Mouse (Mus musculus) cortical plate, adult 2 months (tissue): ENCODE measurements around the gene Hrk. TPM values are rescaled to one million over a fixed set of nuclear protein-coding genes. Genes with fewer than 3 reads are reported as not detected.

Experiments used
- H3K27ac ChIP-seq: fragments of 200-500 bp; 2 replicates; pipeline ENCODE4 v1.5.1; 2012; ENCODE audit warnings: low read length, control low read depth, inconsistent platforms; ENCODE audit not compliant: insufficient read depth
- H3K4me1 ChIP-seq: fragments of 200-500 bp; 2 replicates; pipeline ENCODE4 v1.6.1; 2011; ENCODE audit warnings: low read length; ENCODE audit not compliant: control insufficient read depth, insufficient read depth
- H3K4me3 ChIP-seq: fragments of 200-500 bp; 2 replicates; pipeline ENCODE4 v1.5.1; 2011; ENCODE audit warnings: mild to moderate bottlenecking, low read length, control low read depth; ENCODE audit not compliant: insufficient read depth
- CTCF ChIP-seq: fragments of 200-500 bp; IDR thresholded peaks from 2 replicates; pipeline ENCODE4 v1.5.1; 2011; ENCODE audit warnings: mild to moderate bottlenecking, control low read depth, low read length; ENCODE audit not compliant: insufficient read depth; ENCODE audit errors: extremely low read depth
- POLR2A ChIP-seq: fragments of 200-500 bp; IDR thresholded peaks from 2 replicates; pipeline ENCODE4 v1.6.1; 2011; ENCODE audit warnings: mild to moderate bottlenecking, low read length, control low read depth; ENCODE audit not compliant: insufficient read depth; ENCODE audit errors: extremely low read depth
- polyA plus RNA-seq: library from polyadenylated mRNA; depleted of rRNA; stranded (reverse); fragments of >200 nt; gene quantifications from 2 replicates; pipeline ENCODE4 v1.2.3, GENCODE M21; 2012; rRNA removed

Gene Hrk
- 15.5 and 16.9 TPM in 2 replicates for polyA plus RNA-seq

- H3K4me3 ChIP-seq, result no peak within 1 kb of the TSS
- no peak within 1 kb of the TSS for H3K27ac ChIP-seq
- TF ChIP-seq CTCF (no peak), POLR2A (no peak)
- H3K4me1 ChIP-seq, result no peaks in the 10 kb centered on the region
These were observed at the start of gene Hrk for GRCm38 (mm10) chr5:118164581-118164980. Gene Hrk (plus strand): TSS chr5:118164648.

- no peak overlapping the region for H3K27ac ChIP-seq
- H3K4me1 ChIP-seq, result peaks cover 18% of the 10 kb centered on the region
- H3K4me3 ChIP-seq, result no peak overlapping the region
- TF ChIP-seq POLR2A (no peak), CTCF (no peak)
These were observed 46.1 kb upstream of the Hrk start for GRCm38 (mm10) chr5:118118351-118118750.

- Histone ChIP-seq H3K27ac (no peak overlapping the region), H3K4me1 (peaks cover 17% of the 10 kb centered on the region), H3K4me3 (no peak overlapping the region)
- no peak for TF ChIP-seq POLR2A
- TF ChIP-seq CTCF, result no peak
These were observed 45.5 kb upstream of the Hrk start for GRCm38 (mm10) chr5:118118922-118119321.

DNA sequence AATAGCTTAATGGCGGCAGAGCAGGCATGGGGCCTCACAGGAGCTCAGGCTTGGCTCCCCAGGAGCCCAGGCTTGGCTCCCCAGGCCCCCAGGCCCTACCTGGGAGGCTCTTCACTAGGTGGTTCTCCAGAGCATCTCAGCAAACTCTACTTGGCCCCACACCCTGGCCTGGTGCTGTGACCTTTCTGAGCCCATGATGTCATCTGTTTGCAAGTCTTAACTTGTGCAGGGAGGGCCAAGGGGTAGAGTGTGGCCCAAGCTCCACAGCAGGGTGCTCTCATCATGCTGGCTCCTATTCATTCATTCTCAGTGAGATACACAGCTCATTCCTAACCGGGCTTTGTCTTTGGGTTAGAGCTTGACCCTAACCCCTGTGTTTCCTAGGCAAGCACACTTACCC lies 43.8 kb upstream of the Hrk start:
- TF ChIP-seq CTCF (no peak), POLR2A (no peak)
- no peak overlapping the region for H3K27ac ChIP-seq
- peaks cover 15% of the 10 kb centered on the region for H3K4me1 ChIP-seq
- H3K4me3 ChIP-seq, result no peak overlapping the region

GRCm38 (mm10) chr5:118121928-118122327 lies 42.5 kb upstream of the Hrk start:
- H3K27ac ChIP-seq, result no peak overlapping the region
- H3K4me3 ChIP-seq, result no peak overlapping the region
- H3K4me1 ChIP-seq, result peaks cover 9% of the 10 kb centered on the region
- TF ChIP-seq CTCF (no peak), POLR2A (no peak)

DNA sequence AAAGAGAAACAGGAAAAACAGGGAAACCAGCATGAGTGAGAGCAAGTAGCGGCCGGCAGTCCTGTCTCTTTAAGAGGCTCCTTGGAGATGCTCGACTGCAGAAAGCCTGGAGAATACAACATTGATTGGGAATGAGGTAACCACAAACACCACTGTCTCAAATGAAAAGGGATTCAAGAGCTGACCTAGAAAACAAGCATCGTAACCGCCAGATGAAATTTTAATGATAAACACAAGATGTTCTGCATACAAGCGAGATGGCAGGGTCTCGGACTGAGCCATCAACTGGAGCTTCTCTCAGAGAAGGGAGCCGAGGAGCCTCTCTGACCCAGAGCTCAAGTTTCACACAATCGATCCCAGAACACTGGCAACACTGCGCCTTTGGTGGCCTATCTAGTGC lies 41.4 kb upstream of the Hrk start:
- H3K4me3 ChIP-seq, result no peak overlapping the region
- peak overlapping the region; percentile 30; the same call in 1 of the 2 replicates for H3K27ac ChIP-seq
- peaks cover 9% of the 10 kb centered on the region for H3K4me1 ChIP-seq
- TF ChIP-seq CTCF, result no peak
- TF ChIP-seq POLR2A, result no peak

DNA sequence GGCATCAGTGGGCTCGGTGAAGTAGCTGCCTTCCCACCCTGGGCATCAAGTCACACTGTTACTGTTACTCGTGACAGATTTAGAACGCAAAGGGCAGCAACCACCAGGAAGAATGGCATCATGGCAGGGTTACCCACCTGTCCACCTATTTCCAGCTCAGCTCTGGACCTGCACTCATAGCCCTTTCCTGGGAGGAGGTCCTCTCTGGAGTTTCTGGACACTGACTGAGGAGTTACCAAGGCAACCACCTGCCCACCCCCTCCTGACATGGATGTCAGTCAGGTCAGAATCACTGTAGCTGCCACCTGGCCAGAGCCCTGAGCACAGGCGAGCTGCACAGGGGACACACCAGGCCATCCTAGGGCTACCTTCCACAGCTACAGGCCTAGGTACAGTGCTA lies 37.8 kb upstream of the Hrk start:
- TF ChIP-seq CTCF (no peak), POLR2A (no peak)
- no peak overlapping the region for H3K4me3 ChIP-seq
- H3K27ac ChIP-seq, result no peak overlapping the region
- peaks cover 7% of the 10 kb centered on the region for H3K4me1 ChIP-seq

GRCm38 (mm10) chr5:118128208-118128607 lies 36.2 kb upstream of the Hrk start:
- H3K4me3 ChIP-seq, result no peak overlapping the region
- H3K27ac ChIP-seq, result no peak overlapping the region
- TF ChIP-seq POLR2A (no peak), CTCF (no peak)
- H3K4me1 ChIP-seq, result peaks cover 1% of the 10 kb centered on the region; the same call in 1 of the 2 replicates

DNA sequence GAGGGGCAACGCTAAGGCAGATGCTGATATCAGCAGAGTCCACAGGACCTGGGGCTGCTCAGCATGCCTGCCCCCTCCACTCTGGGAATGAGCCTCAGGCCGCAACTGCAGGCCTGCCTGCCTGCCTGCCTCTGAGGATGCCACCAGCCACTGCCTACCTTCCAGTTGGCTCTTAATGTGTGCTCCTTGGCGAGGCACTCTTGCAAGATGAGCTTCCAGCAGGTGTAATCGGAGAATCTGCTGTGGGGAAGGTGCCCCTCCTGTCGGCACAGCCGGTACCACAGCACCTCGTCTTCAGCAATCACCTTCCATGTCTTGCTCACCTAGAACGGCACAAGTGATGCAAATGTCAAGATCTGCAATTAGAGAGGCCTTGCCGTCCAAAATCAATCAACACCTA lies 35.8 kb upstream of the Hrk start:
- H3K4me1 ChIP-seq, result peaks cover under 1% of the 10 kb centered on the region; the same call in 1 of the 2 replicates
- H3K4me3 ChIP-seq, result no peak overlapping the region
- H3K27ac ChIP-seq, result no peak overlapping the region
- TF ChIP-seq CTCF (no peak), POLR2A (no peak)

- Histone ChIP-seq H3K4me3 (no peak overlapping the region), H3K4me1 (no peaks in the 10 kb centered on the region; the same call in 1 of the 2 replicates), H3K27ac (no peak overlapping the region)
- TF ChIP-seq CTCF (no peak), POLR2A (no peak)
These were observed 28.1 kb upstream of the Hrk start for GRCm38 (mm10) chr5:118136391-118136790.
